Mouse (Mus musculus): ENCODE data around the gene Btbd6. TPM values are rescaled to one million over a fixed set of nuclear protein-coding genes. Genes with fewer than 3 reads are reported as not detected.

Btbd6 gene
- polyA plus RNA-seq, 1 experiment = 5.5 TPM

GRCm38 (mm10) chr12:112947307-112947706, 29.0 kb upstream of the Btbd6 start:
- Histone ChIP-seq H3K4me1 (ENCODE audit: control insufficient read depth, insufficient read depth, low read length) (peaks cover 23% of the 10 kb centered on the region), H3K36me3 (ENCODE audit: control insufficient read depth, insufficient read depth, low read length) (no peaks in the 10 kb centered on the region), H3K27ac (ENCODE audit: control insufficient read depth, insufficient read depth, low read depth, low read length) (no peak overlapping the region), H3K4me3 (ENCODE audit: control insufficient read depth, low read depth, low read length) (no peak overlapping the region), H3K27me3 (ENCODE audit: control insufficient read depth, insufficient read depth, low read length) (no peaks in the 10 kb centered on the region)
- TF ChIP-seq CTCF (IDR thresholded peaks at IDR 0.05; ENCODE audit: control insufficient read depth, insufficient read depth, insufficient replicate concordance, low read depth, low read length) = peak; percentile 51; the same call in 1 of the 2 replicates
- TF ChIP-seq POLR2A (IDR thresholded peaks at IDR 0.05; ENCODE audit: control insufficient read depth, low read depth, low read length) = no peak

- H3K4me3 ChIP-seq (ENCODE audit: control insufficient read depth, low read depth, low read length) = peak overlapping the region; percentile 54
- H3K27me3 ChIP-seq (ENCODE audit: control insufficient read depth, insufficient read depth, low read length) = no peaks in the 10 kb centered on the region
- TF ChIP-seq POLR2A (IDR thresholded peaks at IDR 0.05; ENCODE audit: control insufficient read depth, low read depth, low read length) (no peak), CTCF (IDR thresholded peaks at IDR 0.05; ENCODE audit: control insufficient read depth, insufficient read depth, insufficient replicate concordance, low read depth, low read length) (no peak)
- H3K4me1 ChIP-seq (ENCODE audit: control insufficient read depth, insufficient read depth, low read length) = peaks cover 23% of the 10 kb centered on the region
- H3K36me3 ChIP-seq (ENCODE audit: control insufficient read depth, insufficient read depth, low read length) = no peaks in the 10 kb centered on the region
- H3K27ac ChIP-seq (ENCODE audit: control insufficient read depth, insufficient read depth, low read depth, low read length) = no peak overlapping the region
These were observed 26.1 kb upstream of the Btbd6 start for GRCm38 (mm10) chr12:112950040-112950760.

GRCm38 (mm10) chr12:112950761-112951129, 25.5 kb upstream of the Btbd6 start:
- H3K27me3 ChIP-seq (ENCODE audit: control insufficient read depth, insufficient read depth, low read length) = no peaks in the 10 kb centered on the region
- peak overlapping the region; percentile 54 for H3K4me3 ChIP-seq (ENCODE audit: control insufficient read depth, low read depth, low read length)
- H3K4me1 ChIP-seq (ENCODE audit: control insufficient read depth, insufficient read depth, low read length) = peaks cover 23% of the 10 kb centered on the region
- TF ChIP-seq CTCF (IDR thresholded peaks at IDR 0.05; ENCODE audit: control insufficient read depth, insufficient read depth, insufficient replicate concordance, low read depth, low read length) = no peak
- no peak for TF ChIP-seq POLR2A (IDR thresholded peaks at IDR 0.05; ENCODE audit: control insufficient read depth, low read depth, low read length)
- no peaks in the 10 kb centered on the region for H3K36me3 ChIP-seq (ENCODE audit: control insufficient read depth, insufficient read depth, low read length)
- no peak overlapping the region for H3K27ac ChIP-seq (ENCODE audit: control insufficient read depth, insufficient read depth, low read depth, low read length)

- H3K27ac ChIP-seq (ENCODE audit: control insufficient read depth, insufficient read depth, low read depth, low read length) = no peak overlapping the region
- TF ChIP-seq POLR2A (IDR thresholded peaks at IDR 0.05; ENCODE audit: control insufficient read depth, low read depth, low read length) (no peak), CTCF (IDR thresholded peaks at IDR 0.05; ENCODE audit: control insufficient read depth, insufficient read depth, insufficient replicate concordance, low read depth, low read length) (no peak)
- peaks cover 23% of the 10 kb centered on the region for H3K4me1 ChIP-seq (ENCODE audit: control insufficient read depth, insufficient read depth, low read length)
- H3K27me3 ChIP-seq (ENCODE audit: control insufficient read depth, insufficient read depth, low read length) = no peaks in the 10 kb centered on the region
- H3K4me3 ChIP-seq (ENCODE audit: control insufficient read depth, low read depth, low read length) = peak overlapping the region; percentile 54
- H3K36me3 ChIP-seq (ENCODE audit: control insufficient read depth, insufficient read depth, low read length) = no peaks in the 10 kb centered on the region
These were observed 25.0 kb upstream of the Btbd6 start for GRCm38 (mm10) chr12:112951150-112951842.

- Histone ChIP-seq H3K4me1 (ENCODE audit: control insufficient read depth, insufficient read depth, low read length) (peaks cover 23% of the 10 kb centered on the region), H3K4me3 (ENCODE audit: control insufficient read depth, low read depth, low read length) (no peak overlapping the region), H3K36me3 (ENCODE audit: control insufficient read depth, insufficient read depth, low read length) (no peaks in the 10 kb centered on the region), H3K27me3 (ENCODE audit: control insufficient read depth, insufficient read depth, low read length) (no peaks in the 10 kb centered on the region), H3K27ac (ENCODE audit: control insufficient read depth, insufficient read depth, low read depth, low read length) (no peak overlapping the region)
- TF ChIP-seq CTCF (IDR thresholded peaks at IDR 0.05; ENCODE audit: control insufficient read depth, insufficient read depth, insufficient replicate concordance, low read depth, low read length) = no peak
- TF ChIP-seq POLR2A (IDR thresholded peaks at IDR 0.05; ENCODE audit: control insufficient read depth, low read depth, low read length) = no peak; the same call in 1 of the 2 replicates
These were observed 23.8 kb upstream of the Btbd6 start for GRCm38 (mm10) chr12:112952433-112952832.

- no peak overlapping the region for H3K27ac ChIP-seq (ENCODE audit: control insufficient read depth, insufficient read depth, low read depth, low read length)
- H3K4me3 ChIP-seq (ENCODE audit: control insufficient read depth, low read depth, low read length) = no peak overlapping the region
- TF ChIP-seq CTCF (IDR thresholded peaks at IDR 0.05; ENCODE audit: control insufficient read depth, insufficient read depth, insufficient replicate concordance, low read depth, low read length) (0 out of 2 replicates have a peak, but pooled peaks have one; percentile 0), POLR2A (IDR thresholded peaks at IDR 0.05; ENCODE audit: control insufficient read depth, low read depth, low read length) (no peak)
- no peaks in the 10 kb centered on the region for H3K36me3 ChIP-seq (ENCODE audit: control insufficient read depth, insufficient read depth, low read length)
- H3K27me3 ChIP-seq (ENCODE audit: control insufficient read depth, insufficient read depth, low read length) = no peaks in the 10 kb centered on the region
- H3K4me1 ChIP-seq (ENCODE audit: control insufficient read depth, insufficient read depth, low read length) = peaks cover 23% of the 10 kb centered on the region
These were observed 23.2 kb upstream of the Btbd6 start for GRCm38 (mm10) chr12:112952926-112953565.

GRCm38 (mm10) chr12:112955800-112956199, 20.5 kb upstream of the Btbd6 start:
- no peak overlapping the region for H3K27ac ChIP-seq (ENCODE audit: control insufficient read depth, insufficient read depth, low read depth, low read length)
- no peak overlapping the region for H3K4me3 ChIP-seq (ENCODE audit: control insufficient read depth, low read depth, low read length)
- TF ChIP-seq POLR2A (IDR thresholded peaks at IDR 0.05; ENCODE audit: control insufficient read depth, low read depth, low read length) (no peak), CTCF (IDR thresholded peaks at IDR 0.05; ENCODE audit: control insufficient read depth, insufficient read depth, insufficient replicate concordance, low read depth, low read length) (peak; percentile 68; the same call in 1 of the 2 replicates)
- peaks cover 10% of the 10 kb centered on the region for H3K4me1 ChIP-seq (ENCODE audit: control insufficient read depth, insufficient read depth, low read length)
- H3K36me3 ChIP-seq (ENCODE audit: control insufficient read depth, insufficient read depth, low read length) = peaks cover 3% of the 10 kb centered on the region; the same call in 1 of the 2 replicates
- H3K27me3 ChIP-seq (ENCODE audit: control insufficient read depth, insufficient read depth, low read length) = no peaks in the 10 kb centered on the region

All from testis, adult 2 months (tissue).